Mouse (Mus musculus) A20 (cell line): ENCODE measurements around the gene Spc24.
"Not testable (repeated sequence)": the region's sequence is repeated elsewhere in the genome, so short reads cannot be mapped to it uniquely, and the experiment has no call there.

ENCODE experiments used
- DNase-seq: peaks from one replicate; pipeline ENCODE4 v3.0.0-alpha.2; 2011; ENCODE audit warnings: low read depth, low spot score

Gene Spc24

GRCm38 (mm10) chr9:21760155-21761088 lies at the start of gene Spc24:
Gene Spc24, minus strand, starts transcription at chr9:21760303.
- DNase-seq: peak; percentile 92

GRCm38 (mm10) chr9:21808561-21808960 lies 48.5 kb upstream of the Spc24 start:
- peak; percentile 45 for DNase-seq

DNA sequence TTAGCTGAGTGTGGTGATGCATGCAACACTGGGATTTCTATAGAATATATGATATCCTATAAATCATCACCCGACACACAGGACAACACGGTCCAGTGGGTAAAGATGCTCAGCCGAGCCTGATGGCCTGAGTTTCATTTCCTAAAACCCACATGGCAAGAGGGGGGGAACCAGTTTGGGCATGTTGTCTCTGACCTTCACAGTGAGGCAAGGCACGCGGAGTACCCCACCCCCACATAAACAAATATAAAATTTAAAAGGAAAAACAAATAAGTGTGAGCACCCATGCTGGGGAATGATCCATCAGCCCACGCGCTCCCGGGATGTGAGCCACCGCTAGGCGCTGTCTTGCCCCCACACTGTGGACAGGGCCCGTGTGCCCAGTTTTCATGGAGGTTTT lies 46.9 kb upstream of the Spc24 start:
- DNase-seq: peak; percentile 48

DNA sequence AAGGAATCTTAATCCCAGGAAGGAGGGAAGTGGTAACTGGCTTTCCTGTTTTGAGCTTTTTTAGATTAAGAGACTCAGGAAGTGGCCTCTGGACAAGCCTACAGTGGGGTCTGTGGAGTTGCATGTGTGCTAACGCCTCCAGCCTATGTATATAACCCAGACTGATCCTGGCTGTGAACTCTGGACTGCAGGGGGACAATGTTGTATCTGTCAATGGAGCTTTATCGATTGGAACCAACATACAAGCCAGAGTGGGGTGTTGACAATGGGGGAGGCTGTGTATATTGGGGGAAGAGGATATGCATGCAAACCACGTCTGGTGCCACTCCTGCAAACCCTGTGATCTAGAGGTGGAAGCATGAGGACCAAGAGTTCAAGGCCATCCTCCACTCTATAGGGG lies 46.3 kb upstream of the Spc24 start:
- peak; percentile 3 for DNase-seq

DNA sequence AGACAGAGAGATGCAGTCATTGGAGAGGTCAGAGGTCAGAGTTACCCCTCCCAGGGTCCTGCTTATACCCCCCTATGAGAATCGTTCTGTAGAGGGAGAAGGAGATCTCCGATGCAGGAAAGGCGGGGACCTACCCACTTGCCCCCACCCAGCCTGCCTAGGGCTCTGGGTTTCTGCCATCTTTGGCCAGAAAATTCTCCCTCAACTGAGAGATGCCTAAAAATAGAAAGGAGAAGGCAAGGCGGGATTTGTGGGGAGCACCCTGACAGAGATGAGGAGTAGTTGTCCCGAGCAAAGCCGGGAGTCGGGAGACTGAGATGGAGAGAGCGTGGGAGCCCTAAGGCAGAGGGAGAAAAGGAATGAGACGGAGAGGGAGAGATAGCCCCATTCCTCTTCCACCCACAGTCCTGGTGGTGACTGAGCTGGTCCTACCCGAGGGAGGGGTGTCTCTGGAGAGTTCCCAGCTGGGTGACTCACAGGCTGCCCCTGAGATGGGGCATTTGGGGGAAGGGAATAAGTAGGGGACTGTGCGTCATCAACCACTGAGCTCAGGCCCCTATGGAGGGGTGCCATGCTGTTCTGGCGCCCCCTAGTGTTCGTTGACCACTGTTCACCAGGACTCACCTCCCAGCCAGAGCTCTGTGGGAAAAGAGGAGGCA lies 44.0 kb upstream of the Spc24 start:
- DNase-seq: peak; percentile 51

DNA sequence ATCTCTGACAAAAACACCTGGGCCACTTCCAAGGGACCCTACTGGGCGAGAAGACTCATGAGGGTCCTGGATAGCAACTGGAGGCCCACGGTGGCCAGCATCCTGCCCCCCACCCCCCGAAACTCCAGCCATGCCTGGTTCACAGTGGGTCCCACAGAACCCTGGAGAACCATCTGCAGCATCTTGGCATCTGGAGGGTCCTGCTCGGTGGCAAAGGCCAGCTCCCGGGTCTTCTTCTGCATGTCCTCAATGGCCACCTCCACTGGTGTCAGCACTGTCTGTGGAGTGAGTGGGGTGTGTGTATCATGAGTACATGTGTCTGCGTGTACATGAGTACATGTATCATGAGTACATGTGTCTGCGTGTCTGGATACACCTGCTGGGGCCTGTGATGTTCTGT lies 41.5 kb upstream of the Spc24 start:
- no peak for DNase-seq

- no peak for DNase-seq
Measured at GRCm38 (mm10) chr9:21801121-21801520, 41.0 kb upstream of the Spc24 start.

DNA sequence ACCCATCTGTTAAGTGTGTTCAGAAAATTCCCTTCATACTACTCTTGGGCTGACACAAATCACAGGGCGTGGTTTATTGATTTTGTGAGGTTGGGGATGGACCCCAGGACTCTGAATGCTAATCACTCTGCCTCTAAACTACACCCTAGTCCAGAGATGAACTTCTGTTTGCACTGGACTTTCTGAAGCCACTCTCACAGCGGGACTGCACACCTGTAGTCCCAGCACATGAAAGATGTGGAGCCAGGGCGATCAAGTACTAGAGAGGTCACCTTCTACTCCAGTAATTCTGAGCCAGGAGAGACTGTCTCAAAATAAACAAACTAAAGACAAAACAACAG lies 38.9 kb upstream of the Spc24 start:
- no peak for DNase-seq

- DNase-seq: peak; percentile 74
Measured at GRCm38 (mm10) chr9:21798345-21799009, 38.4 kb upstream of the Spc24 start, which contains the start of gene Kank2. Gene Kank2, minus strand, starts transcription at chr9:21798744.

GRCm38 (mm10) chr9:21797921-21798344 lies 37.8 kb upstream of the Spc24 start:
- no peak for DNase-seq

DNA sequence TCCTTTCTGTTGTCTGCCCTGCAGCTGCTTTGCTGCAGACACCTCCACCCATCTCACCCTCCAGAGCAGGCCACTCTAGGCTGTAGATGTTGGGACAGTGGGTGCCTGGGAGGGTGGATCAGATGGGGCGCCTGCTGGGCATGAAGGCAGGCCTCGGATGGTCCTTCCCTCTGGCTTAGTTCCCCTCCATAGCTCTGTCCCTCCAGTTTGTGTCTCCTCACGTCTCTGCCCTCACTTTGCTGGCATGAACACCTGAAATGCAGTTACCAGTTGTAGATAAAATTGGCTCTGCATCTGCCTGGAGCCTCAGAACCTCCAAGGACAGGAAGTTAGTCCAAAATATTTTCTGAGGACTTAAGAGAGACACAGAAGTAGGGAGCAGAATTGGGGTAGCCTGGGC lies 36.8 kb upstream of the Spc24 start:
- no peak for DNase-seq

GRCm38 (mm10) chr9:21796259-21796658 lies 36.2 kb upstream of the Spc24 start:
- DNase-seq: no peak

- DNase-seq: no peak
Measured at GRCm38 (mm10) chr9:21795579-21795978, 35.5 kb upstream of the Spc24 start.

DNA sequence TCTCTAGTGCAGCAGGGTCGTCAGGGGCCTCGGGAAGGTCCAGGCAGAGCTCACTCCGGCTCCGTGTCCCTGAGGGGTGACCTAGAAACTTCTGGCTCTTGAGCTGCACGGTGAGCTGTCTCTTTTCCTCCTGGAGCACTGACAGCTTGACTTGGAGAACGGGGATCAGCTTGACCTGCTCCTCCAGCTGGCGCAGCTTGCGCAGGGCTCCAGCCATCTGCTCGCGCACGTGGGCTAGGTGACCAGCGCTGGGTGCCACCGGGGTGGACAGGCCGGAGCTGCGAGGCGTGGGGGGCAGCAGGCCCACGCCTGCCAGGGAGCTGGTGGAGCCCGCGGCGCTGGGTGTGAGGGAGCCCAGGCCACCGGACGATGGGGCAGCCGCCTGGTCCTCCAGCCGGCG lies 34.8 kb upstream of the Spc24 start:
- DNase-seq: no peak

DNA sequence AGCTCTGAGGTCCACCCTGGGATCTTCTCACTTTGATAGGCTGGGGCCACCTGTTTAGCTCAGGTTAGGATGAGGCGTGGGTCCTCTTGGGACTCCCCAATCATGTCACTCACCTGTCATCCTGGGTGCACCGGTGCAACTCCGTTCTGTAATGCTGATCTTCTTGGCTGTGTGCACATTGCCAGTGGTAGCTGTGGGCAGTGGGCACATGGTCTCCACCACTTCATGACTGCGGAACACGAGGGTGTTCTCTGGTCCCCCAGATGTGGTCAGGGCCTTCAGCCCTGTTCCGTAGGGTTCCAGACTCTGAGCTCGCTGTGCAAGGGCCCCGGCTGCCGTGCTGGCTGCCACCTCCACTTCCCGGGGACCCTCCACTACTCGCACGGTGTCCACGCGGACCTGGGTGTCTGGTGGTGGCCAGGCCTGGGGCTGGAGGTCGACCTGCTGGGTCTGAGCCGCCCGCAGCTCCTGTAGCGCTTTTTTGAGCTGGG lies 34.3 kb upstream of the Spc24 start:
- no peak for DNase-seq

GRCm38 (mm10) chr9:21793507-21793906 lies 33.4 kb upstream of the Spc24 start:
- DNase-seq: not testable (repeated sequence)

DNA sequence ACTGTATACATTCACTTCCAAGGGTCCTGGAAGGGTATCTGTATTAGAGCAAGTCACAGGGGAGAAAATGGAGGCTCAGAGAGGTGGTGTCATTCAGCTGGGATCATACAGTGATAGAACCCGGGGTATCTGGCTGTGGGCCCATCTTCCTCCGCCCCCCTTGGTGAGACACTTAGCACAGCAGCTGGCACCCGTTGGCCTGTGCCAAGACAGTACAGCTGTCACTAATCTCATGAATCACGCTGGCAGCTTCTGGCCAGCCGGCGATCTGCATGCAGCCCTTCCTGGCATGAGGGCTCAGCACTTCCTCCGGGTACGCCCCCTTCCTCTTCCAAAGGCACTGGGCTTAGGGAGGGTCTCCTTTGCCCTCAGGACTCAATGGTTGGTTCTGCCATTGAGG lies 32.5 kb upstream of the Spc24 start:
- no peak for DNase-seq

DNA sequence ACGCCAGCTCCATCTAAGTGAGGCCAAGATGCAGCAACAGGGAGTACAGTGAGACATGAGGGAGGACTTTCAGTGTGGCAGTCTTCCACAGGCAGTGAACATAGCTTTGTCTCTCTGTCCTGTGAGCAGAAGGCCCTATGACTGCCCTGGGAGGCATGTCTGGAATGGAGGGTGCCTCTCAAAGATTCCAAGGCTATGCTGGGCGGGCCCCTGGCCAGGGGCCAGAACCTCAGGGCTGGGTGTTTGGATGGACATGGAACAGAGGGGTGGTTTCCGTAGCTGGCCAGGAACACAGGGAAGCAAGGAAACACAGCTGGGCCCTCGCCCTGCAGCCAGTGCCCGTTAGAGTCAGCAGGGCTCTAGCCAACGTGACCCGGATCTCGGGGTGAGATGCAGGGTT lies 31.8 kb upstream of the Spc24 start:
- no peak for DNase-seq

- no peak for DNase-seq
Measured at GRCm38 (mm10) chr9:21788234-21788633, 28.1 kb upstream of the Spc24 start.

GRCm38 (mm10) chr9:21787654-21788053 lies 27.6 kb upstream of the Spc24 start:
- no peak for DNase-seq

DNA sequence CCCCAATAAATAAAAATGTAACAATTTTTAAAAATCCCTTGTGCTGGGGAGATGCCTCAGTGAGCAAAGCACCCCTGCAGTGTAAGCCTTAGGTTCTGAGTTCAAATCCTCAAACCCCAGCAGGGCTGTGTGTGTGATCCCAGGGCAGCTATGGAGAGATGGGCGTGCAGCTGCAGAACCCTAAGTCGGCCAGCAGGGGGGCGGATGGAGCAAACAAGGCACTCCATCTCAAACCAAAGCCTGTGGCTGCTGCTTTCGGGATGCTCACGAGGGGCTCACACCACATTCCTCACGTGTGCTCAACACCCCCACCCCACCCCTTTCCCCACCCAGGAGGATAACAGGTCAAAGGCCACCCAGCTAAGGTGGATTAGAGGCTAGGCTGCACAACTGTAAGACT lies 26.8 kb upstream of the Spc24 start:
- DNase-seq: peak; percentile 53

DNA sequence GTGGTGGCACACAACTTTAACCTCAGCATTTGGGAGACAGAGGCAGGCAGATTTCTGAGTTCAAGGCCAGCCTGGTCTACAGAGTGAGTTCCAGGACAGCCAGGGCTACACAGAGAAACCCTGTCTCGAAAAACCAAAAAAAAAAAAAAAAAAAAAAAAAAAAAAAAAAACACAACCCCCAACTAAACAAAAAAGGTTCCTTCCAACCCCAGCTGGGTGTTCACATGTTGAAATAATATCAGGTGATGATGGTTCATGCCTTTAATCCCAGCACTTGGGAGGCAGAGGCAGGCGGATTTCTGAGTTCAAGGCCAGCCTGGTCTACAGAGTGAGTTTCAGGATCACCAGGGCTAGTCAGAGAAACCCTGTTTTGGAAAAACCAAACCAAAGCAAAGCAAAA lies 26.2 kb upstream of the Spc24 start:
- not testable (repeated sequence) for DNase-seq
